Comparison of ENCODE assay signal across 12 mouse cellular contexts in genomic region chr2:30402351-30402826, GRCm38 (mm10). TPM values are rescaled to one million over a fixed set of nuclear protein-coding genes. Genes with fewer than 3 reads are reported as not detected.
DNase-seq lines count a peak whose midpoint lies in the region.
"Had no signal": no experiment of that assay in that cellular context is flagged by ENCODE, and none has a peak within 500 bp of the region (broad histone marks: within the 10 kb centered on the region; RNA-seq: fewer than 3 reads in every experiment).

No protein-coding gene starts in this region.

- peak; percentile 77 for DNase-seq in gastrocnemius, adult 18-20 months (ENCODE audit: low spot score)
- no peak for DNase-seq in gastrocnemius, postnatal 4 days (ENCODE audit: low spot score in 2 of 2)
- peak; percentile 18 to 63 for DNase-seq in layer of hippocampus, postnatal 10 days (ENCODE audit: low spot score in 2 of 2)
- no peak for DNase-seq in layer of hippocampus, adult 9-11 months
- DNase-seq in cerebellum, postnatal 25 days = peak; percentile 69 to 73
- DNase-seq in ovary, adult 18-20 months (ENCODE audit: low spot score) = no peak
- no peak for DNase-seq in Muller cell, postnatal 12 days (ENCODE audit: inconsistent ontology term)
- DNase-seq: adrenal gland, postnatal 36 days; heart, postnatal 10 days; kidney, postnatal 25 days; retina, postnatal 1 day; thymus, postnatal 4 days had no signal

RNA-seq across cellular contexts. Expression of gene Dolpp1, which starts 10.3 kb away (rescaled TPM):
- 1 to 10 TPM; 4.9 to 6.9 TPM for total RNA-seq in gastrocnemius, adult 18-20 months (2021)
- 10 to 100 TPM; 18.3 to 21.1 TPM for total RNA-seq in gastrocnemius, postnatal 4 days (2021)
- total RNA-seq in layer of hippocampus, postnatal 10 days (2021) = 10 to 100 TPM; 31.7 to 37.4 TPM

RNA-seq across cellular contexts. Expression of gene Crat, which starts 13.2 kb away (rescaled TPM):
- 100 to 1,000 TPM; 378 to 382 TPM for total RNA-seq in gastrocnemius, adult 18-20 months (2021)
- total RNA-seq in gastrocnemius, postnatal 4 days (2021) = 100 to 1,000 TPM; 229 to 241 TPM
- total RNA-seq in layer of hippocampus, postnatal 10 days (2021) = 10 to 100 TPM; 39.0 to 41.9 TPM

RNA-seq across cellular contexts. Expression of gene Ptpa, which starts 13.4 kb away (rescaled TPM):
- 10 to 100 TPM; 62.9 to 65.1 TPM for total RNA-seq in gastrocnemius, adult 18-20 months (2021)
- 100 to 1,000 TPM; 122 to 132 TPM for total RNA-seq in gastrocnemius, postnatal 4 days (2021)
- 100 to 1,000 TPM; 144 to 159 TPM for total RNA-seq in layer of hippocampus, postnatal 10 days (2021)

RNA-seq across cellular contexts. Expression of gene Miga2, which starts 38.4 kb away (rescaled TPM):
- total RNA-seq in gastrocnemius, adult 18-20 months (2021) = 10 to 100 TPM; 24.8 to 31.0 TPM
- total RNA-seq in gastrocnemius, postnatal 4 days (2021) = 10 to 100 TPM; 33.2 to 37.5 TPM
- total RNA-seq in layer of hippocampus, postnatal 10 days (2021) = 100 to 1,000 TPM; 101 to 112 TPM

RNA-seq across cellular contexts. Expression of gene Sh3glb2, which starts 43.3 kb away (rescaled TPM):
- 10 to 100 TPM; 15.7 to 17.5 TPM for total RNA-seq in gastrocnemius, adult 18-20 months (2021)
- total RNA-seq in gastrocnemius, postnatal 4 days (2021) = 10 to 100 TPM; 53.6 to 63.6 TPM
- 100 to 1,000 TPM; 209 to 233 TPM for total RNA-seq in layer of hippocampus, postnatal 10 days (2021)

Comparison
In these comparisons a context has a peak if more than half of its experiments do, and no peak if none do; other contexts are left out.
1. DNase-seq: peak in gastrocnemius, adult 18-20 months (single experiment), layer of hippocampus, postnatal 10 days (2 of 2) and cerebellum, postnatal 25 days (2 of 2); none in gastrocnemius, postnatal 4 days (0 of 2), layer of hippocampus, adult 9-11 months (single experiment), ovary, adult 18-20 months (single experiment) and Muller cell, postnatal 12 days (single experiment).
2. RNA of gene Crat, which starts 13.2 kb away (total RNA-seq): 378 to 382 TPM in gastrocnemius, adult 18-20 months and 229 to 241 TPM in gastrocnemius, postnatal 4 days; 39.0 to 41.9 TPM in layer of hippocampus, postnatal 10 days; every median in the first group is over 4 times any median in the second.